28 mouse cellular contexts compared by ENCODE assay signal in genomic region chr8:48095378-48095777, GRCm38 (mm10). TPM values are rescaled to one million over a fixed set of nuclear protein-coding genes. Genes with fewer than 3 reads are reported as not detected.
"Had no signal": no experiment of that assay in that cellular context is flagged by ENCODE, and none has a peak within 500 bp of the region (broad histone marks: within the 10 kb centered on the region; RNA-seq: fewer than 3 reads in every experiment).

No protein-coding gene starts in this region.

- ATAC-seq: forebrain, embryonic 13.5 days; forebrain, embryonic 14.5 days; forebrain, embryonic 15.5 days; forebrain, embryonic 16.5 days; forebrain, postnatal 0 days had no signal

- H3K9me3 ChIP-seq: embryonic facial prominence, embryonic 10.5 days; embryonic facial prominence, embryonic 12.5 days; embryonic facial prominence, embryonic 13.5 days; embryonic facial prominence, embryonic 15.5 days; forebrain, embryonic 10.5 days; forebrain, embryonic 12.5 days; forebrain, embryonic 13.5 days; forebrain, embryonic 15.5 days had no signal

- DNase-seq: cerebellum, adult 2 months; cerebellum, adult 8-10 months; cerebellum, adult 9-10 months; cerebellum, adult 9-11 months; cerebellum, postnatal 10 days; cerebellum, postnatal 14 days; cerebellum, postnatal 25 days; cerebellum, postnatal 36 days; embryo, embryonic 11 days; forebrain, postnatal 0 days; gastrocnemius, adult 2 months; gastrocnemius, postnatal 10 days; gastrocnemius, postnatal 14 days; gastrocnemius, postnatal 25 days; gastrocnemius, postnatal 36 days; heart, adult 18-20 months; heart, adult 2 months had no signal

- H3K4me2 ChIP-seq: embryonic facial prominence, embryonic 12.5 days; embryonic facial prominence, embryonic 13.5 days; embryonic facial prominence, embryonic 15.5 days; forebrain, embryonic 12.5 days; forebrain, embryonic 13.5 days; forebrain, embryonic 15.5 days had no signal

- H3K9ac ChIP-seq: embryonic facial prominence, embryonic 12.5 days; embryonic facial prominence, embryonic 13.5 days; embryonic facial prominence, embryonic 15.5 days; forebrain, embryonic 12.5 days; forebrain, embryonic 13.5 days; forebrain, embryonic 15.5 days; forebrain, postnatal 0 days had no signal

- H3K4me3 ChIP-seq: embryonic facial prominence, embryonic 10.5 days; embryonic facial prominence, embryonic 12.5 days; embryonic facial prominence, embryonic 13.5 days; embryonic facial prominence, embryonic 15.5 days; erythroblast, embryonic 14.5 days; forebrain, embryonic 10.5 days; forebrain, embryonic 12.5 days; forebrain, embryonic 13.5 days; forebrain, embryonic 15.5 days; gastrocnemius, adult 2 months; heart, adult 2 months had no signal

- H3K27ac ChIP-seq: embryonic facial prominence, embryonic 10.5 days; embryonic facial prominence, embryonic 12.5 days; embryonic facial prominence, embryonic 13.5 days; embryonic facial prominence, embryonic 15.5 days; forebrain, embryonic 10.5 days; forebrain, embryonic 12.5 days; forebrain, embryonic 13.5 days; forebrain, embryonic 15.5 days; gastrocnemius, adult 2 months; heart, adult 2 months had no signal

- H3K36me3 ChIP-seq: embryonic facial prominence, embryonic 10.5 days; embryonic facial prominence, embryonic 12.5 days; embryonic facial prominence, embryonic 13.5 days; embryonic facial prominence, embryonic 15.5 days; forebrain, embryonic 10.5 days; forebrain, embryonic 12.5 days; forebrain, embryonic 15.5 days had no signal

- H3K27me3 ChIP-seq: embryonic facial prominence, embryonic 12.5 days; embryonic facial prominence, embryonic 13.5 days; embryonic facial prominence, embryonic 15.5 days; forebrain, embryonic 15.5 days had no signal

RNA-seq across cellular contexts. Expression of gene Dctd, which starts 3.5 kb away (rescaled TPM):
- polyA plus RNA-seq: erythroblast, embryonic 14.5 days had no signal
